Mouse (Mus musculus): Measurements from ENCODE around the gene Lmo4. TPM values are rescaled to one million over a fixed set of nuclear protein-coding genes. Genes with fewer than 3 reads are reported as not detected.

Lmo4 gene
- polyA plus RNA-seq, 1 experiment from 2014 or later = 42.4 TPM

- Histone ChIP-seq H3K4me1 (peaks cover 21% of the 10 kb centered on the region), H3K4me3 (no peak overlapping the region), H3K27ac (peak overlapping the region; percentile 64), H3K27me3 (ENCODE audit: insufficient read depth, poor library complexity, severe bottlenecking) (no peaks in the 10 kb centered on the region), H3K36me3 (no peaks in the 10 kb centered on the region), H3K9me3 (no peaks in the 10 kb centered on the region)
- 46% methylated on average over 9 of the region's 9 CpGs for WGBS
- no peak for DNase-seq (ENCODE audit: low spot score)
Observed at GRCm38 (mm10) chr3:144164665-144165385, 40.2 kb downstream of the Lmo4 start.

GRCm38 (mm10) chr3:144163718-144164117 is 41.3 kb downstream of the Lmo4 start:
- Histone ChIP-seq H3K27ac (no peak overlapping the region), H3K27me3 (ENCODE audit: insufficient read depth, poor library complexity, severe bottlenecking) (no peaks in the 10 kb centered on the region), H3K4me3 (no peak overlapping the region), H3K36me3 (no peaks in the 10 kb centered on the region), H3K9me3 (no peaks in the 10 kb centered on the region), H3K4me1 (peaks cover 21% of the 10 kb centered on the region)
- no peak for DNase-seq (ENCODE audit: low spot score)
- 89% methylated on average over 2 of the region's 2 CpGs for WGBS

GRCm38 (mm10) chr3:144162156-144162555 is 42.9 kb downstream of the Lmo4 start:
- H3K27me3 ChIP-seq (ENCODE audit: insufficient read depth, poor library complexity, severe bottlenecking) = no peaks in the 10 kb centered on the region
- H3K36me3 ChIP-seq = no peaks in the 10 kb centered on the region
- DNase-seq (ENCODE audit: low spot score) = no peak
- H3K9me3 ChIP-seq = no peaks in the 10 kb centered on the region
- WGBS = 12% methylated on average over 8 of the region's 8 CpGs
- no peak overlapping the region for H3K27ac ChIP-seq
- no peak overlapping the region for H3K4me3 ChIP-seq
- peaks cover 21% of the 10 kb centered on the region for H3K4me1 ChIP-seq

- DNase-seq (ENCODE audit: low spot score) = no peak
- 83% methylated on average over 2 of the region's 2 CpGs for WGBS
Observed at GRCm38 (mm10) chr3:144161261-144161660, 43.8 kb downstream of the Lmo4 start.

GRCm38 (mm10) chr3:144155746-144156145 is 49.3 kb downstream of the Lmo4 start:
- WGBS = 78% methylated on average over 3 of the region's 3 CpGs

More at GRCm38 (mm10) chr3:144161261-144161660, 43.8 kb downstream of the Lmo4 start:
- Histone ChIP-seq H3K4me3 (no peak overlapping the region), H3K9me3 (no peaks in the 10 kb centered on the region), H3K36me3 (no peaks in the 10 kb centered on the region), H3K27me3 (ENCODE audit: insufficient read depth, poor library complexity, severe bottlenecking) (no peaks in the 10 kb centered on the region), H3K4me1 (peaks cover 21% of the 10 kb centered on the region), H3K27ac (no peak overlapping the region)

GRCm38 (mm10) chr3:144153395-144153794 is 51.6 kb downstream of the Lmo4 start:
- Histone ChIP-seq H3K27me3 (ENCODE audit: insufficient read depth, poor library complexity, severe bottlenecking) (no peaks in the 10 kb centered on the region), H3K36me3 (no peaks in the 10 kb centered on the region), H3K4me3 (no peak overlapping the region), H3K4me1 (peaks cover 21% of the 10 kb centered on the region), H3K9me3 (no peaks in the 10 kb centered on the region), H3K27ac (no peak overlapping the region)
- no peak for DNase-seq (ENCODE audit: low spot score)
- WGBS = 43% methylated on average over 2 of the region's 2 CpGs

More at GRCm38 (mm10) chr3:144155746-144156145, 49.3 kb downstream of the Lmo4 start:
- H3K27me3 ChIP-seq (ENCODE audit: insufficient read depth, poor library complexity, severe bottlenecking) = no peaks in the 10 kb centered on the region
- no peaks in the 10 kb centered on the region for H3K36me3 ChIP-seq
- peaks cover 21% of the 10 kb centered on the region for H3K4me1 ChIP-seq
- H3K9me3 ChIP-seq = no peaks in the 10 kb centered on the region
- no peak for DNase-seq (ENCODE audit: low spot score)
- H3K27ac ChIP-seq = no peak overlapping the region
- H3K4me3 ChIP-seq = no peak overlapping the region

GRCm38 (mm10) chr3:144151001-144151400 is 54.0 kb downstream of the Lmo4 start:
- no peak for DNase-seq (ENCODE audit: low spot score)
- H3K4me3 ChIP-seq = no peak overlapping the region
- peaks cover 21% of the 10 kb centered on the region for H3K4me1 ChIP-seq
- H3K36me3 ChIP-seq = no peaks in the 10 kb centered on the region
- H3K9me3 ChIP-seq = no peaks in the 10 kb centered on the region
- no peak overlapping the region for H3K27ac ChIP-seq
- WGBS = 83% methylated on average over 6 of the region's 6 CpGs
- H3K27me3 ChIP-seq (ENCODE audit: insufficient read depth, poor library complexity, severe bottlenecking) = no peaks in the 10 kb centered on the region

- no peak for DNase-seq (ENCODE audit: low spot score)
- H3K27me3 ChIP-seq (ENCODE audit: insufficient read depth, poor library complexity, severe bottlenecking) = no peaks in the 10 kb centered on the region
- H3K4me1 ChIP-seq = no peaks in the 10 kb centered on the region
- no peaks in the 10 kb centered on the region for H3K36me3 ChIP-seq
- no peaks in the 10 kb centered on the region for H3K9me3 ChIP-seq
- H3K27ac ChIP-seq = no peak overlapping the region
- 90% methylated on average over 3 of the region's 3 CpGs for WGBS
- H3K4me3 ChIP-seq = no peak overlapping the region
Observed at GRCm38 (mm10) chr3:144148234-144148633, 56.8 kb downstream of the Lmo4 start.

- DNase-seq (ENCODE audit: low spot score) = no peak
- no peaks in the 10 kb centered on the region for H3K4me1 ChIP-seq
- 84% methylated on average over 3 of the region's 3 CpGs for WGBS
- H3K27ac ChIP-seq = no peak overlapping the region
- no peaks in the 10 kb centered on the region for H3K36me3 ChIP-seq
- H3K9me3 ChIP-seq = no peaks in the 10 kb centered on the region
- H3K4me3 ChIP-seq = no peak overlapping the region
- no peaks in the 10 kb centered on the region for H3K27me3 ChIP-seq (ENCODE audit: insufficient read depth, poor library complexity, severe bottlenecking)
Observed at GRCm38 (mm10) chr3:144147244-144147643, 57.8 kb downstream of the Lmo4 start.

- no peaks in the 10 kb centered on the region for H3K4me1 ChIP-seq
- DNase-seq (ENCODE audit: low spot score) = no peak
- 89% methylated on average over 4 of the region's 4 CpGs for WGBS
- no peak overlapping the region for H3K4me3 ChIP-seq
- H3K36me3 ChIP-seq = no peaks in the 10 kb centered on the region
- H3K27me3 ChIP-seq (ENCODE audit: insufficient read depth, poor library complexity, severe bottlenecking) = no peaks in the 10 kb centered on the region
- no peaks in the 10 kb centered on the region for H3K9me3 ChIP-seq
- H3K27ac ChIP-seq = no peak overlapping the region
Observed at GRCm38 (mm10) chr3:144144066-144144465, 61.0 kb downstream of the Lmo4 start.

GRCm38 (mm10) chr3:144142939-144143338 is 62.1 kb downstream of the Lmo4 start:
- Histone ChIP-seq H3K36me3 (no peaks in the 10 kb centered on the region), H3K27ac (no peak overlapping the region), H3K4me3 (no peak overlapping the region), H3K9me3 (no peaks in the 10 kb centered on the region), H3K4me1 (no peaks in the 10 kb centered on the region), H3K27me3 (ENCODE audit: insufficient read depth, poor library complexity, severe bottlenecking) (no peaks in the 10 kb centered on the region)
- 88% methylated on average over 7 of the region's 7 CpGs for WGBS
- peak; percentile 61 for DNase-seq (ENCODE audit: low spot score)

- no peak overlapping the region for H3K27ac ChIP-seq
- WGBS = 68% methylated on average over 8 of the region's 8 CpGs
- no peaks in the 10 kb centered on the region for H3K9me3 ChIP-seq
- no peak overlapping the region for H3K4me3 ChIP-seq
- no peaks in the 10 kb centered on the region for H3K36me3 ChIP-seq
- no peaks in the 10 kb centered on the region for H3K27me3 ChIP-seq (ENCODE audit: insufficient read depth, poor library complexity, severe bottlenecking)
- peak; percentile 71 for DNase-seq (ENCODE audit: low spot score)
- H3K4me1 ChIP-seq = no peaks in the 10 kb centered on the region
Observed at GRCm38 (mm10) chr3:144141786-144142185, 63.2 kb downstream of the Lmo4 start.

- H3K27me3 ChIP-seq (ENCODE audit: insufficient read depth, poor library complexity, severe bottlenecking) = no peaks in the 10 kb centered on the region
- no peaks in the 10 kb centered on the region for H3K36me3 ChIP-seq
- DNase-seq (ENCODE audit: low spot score) = peak; percentile 71
- no peak overlapping the region for H3K27ac ChIP-seq
- H3K4me3 ChIP-seq = no peak overlapping the region
- WGBS = 82% methylated on average over 5 of the region's 5 CpGs
- no peaks in the 10 kb centered on the region for H3K4me1 ChIP-seq
- H3K9me3 ChIP-seq = no peaks in the 10 kb centered on the region
Observed at GRCm38 (mm10) chr3:144140816-144141215, 64.2 kb downstream of the Lmo4 start.

- peak; percentile 1 for DNase-seq (ENCODE audit: low spot score)
- 93% methylated on average over 3 of the region's 3 CpGs for WGBS
- no peak overlapping the region for H3K27ac ChIP-seq
- no peaks in the 10 kb centered on the region for H3K36me3 ChIP-seq
- H3K9me3 ChIP-seq = no peaks in the 10 kb centered on the region
- H3K27me3 ChIP-seq (ENCODE audit: insufficient read depth, poor library complexity, severe bottlenecking) = no peaks in the 10 kb centered on the region
- H3K4me1 ChIP-seq = no peaks in the 10 kb centered on the region
- no peak overlapping the region for H3K4me3 ChIP-seq
Observed at GRCm38 (mm10) chr3:144138659-144139058, 66.4 kb downstream of the Lmo4 start.
